Mouse (Mus musculus) kidney, postnatal 10 days (tissue): ENCODE results near the gene Cd151.
"Not testable (repeated sequence)": the region's sequence is repeated elsewhere in the genome, so short reads cannot be mapped to it uniquely, and the experiment has no call there.

Experiments used
- DNase-seq: peaks from one replicate; pipeline ENCODE4 v3.0.0; 2021; ENCODE audit warnings: mixed read lengths

Cd151 gene

GRCm38 (mm10) chr7:141436523-141436892 lies 30.7 kb upstream of the Cd151 start:
- DNase-seq = no peak

GRCm38 (mm10) chr7:141437178-141438120 lies 29.7 kb upstream of the Cd151 start, which contains the start of gene Slc25a22:
Gene Slc25a22 (minus strand): TSS chr7:141437892.
- peak; percentile 89 for DNase-seq

- DNase-seq = no peak
Measured at GRCm38 (mm10) chr7:141438201-141438968, 28.8 kb upstream of the Cd151 start.

- no peak for DNase-seq
Measured at GRCm38 (mm10) chr7:141439140-141439679, 28.0 kb upstream of the Cd151 start.

- DNase-seq = no peak
Measured at GRCm38 (mm10) chr7:141439811-141440210, 27.4 kb upstream of the Cd151 start.

GRCm38 (mm10) chr7:141440613-141441012 lies 26.6 kb upstream of the Cd151 start:
- peak; percentile 84 for DNase-seq

GRCm38 (mm10) chr7:141441460-141441859 lies 25.7 kb upstream of the Cd151 start:
- no peak for DNase-seq

GRCm38 (mm10) chr7:141442199-141442598 lies 25.0 kb upstream of the Cd151 start:
- no peak for DNase-seq

- DNase-seq = peak; percentile 47
Measured at GRCm38 (mm10) chr7:141443081-141443821, 23.9 kb upstream of the Cd151 start.

- DNase-seq = peak; percentile 84
Measured at GRCm38 (mm10) chr7:141443828-141444237, 23.4 kb upstream of the Cd151 start, which contains the start of gene Pidd1. Gene Pidd1 (minus strand): TSS chr7:141444025.

GRCm38 (mm10) chr7:141446374-141446773 lies 20.8 kb upstream of the Cd151 start:
- DNase-seq = not testable (repeated sequence)

GRCm38 (mm10) chr7:141447110-141447991 lies 19.8 kb upstream of the Cd151 start, which contains the start of gene Rplp2:
Gene Rplp2 (plus strand): TSS chr7:141447370.
- DNase-seq = peak; percentile 96

GRCm38 (mm10) chr7:141451928-141452327 lies 15.3 kb upstream of the Cd151 start:
- no peak for DNase-seq

- DNase-seq = no peak
Measured at GRCm38 (mm10) chr7:141453636-141454035, 13.6 kb upstream of the Cd151 start.

GRCm38 (mm10) chr7:141454967-141455551 lies 12.1 kb upstream of the Cd151 start, which contains the start of gene Pnpla2:
Gene Pnpla2 (plus strand): TSS chr7:141455198.
- DNase-seq = peak; percentile 99

GRCm38 (mm10) chr7:141455610-141456314 lies 11.4 kb upstream of the Cd151 start:
- peak; percentile 83 for DNase-seq

GRCm38 (mm10) chr7:141456739-141457138 lies 10.5 kb upstream of the Cd151 start:
- peak; percentile 18 for DNase-seq

GRCm38 (mm10) chr7:141457236-141457635 lies 10.0 kb upstream of the Cd151 start:
- peak; percentile 14 for DNase-seq

GRCm38 (mm10) chr7:141457986-141458660 lies 9.1 kb upstream of the Cd151 start:
- peak; percentile 76 for DNase-seq

- DNase-seq = no peak
Measured at GRCm38 (mm10) chr7:141458661-141459060, 8.5 kb upstream of the Cd151 start.
